Mouse (Mus musculus): ENCODE measurements around the gene Gucy2g. TPM values are rescaled to one million over a fixed set of nuclear protein-coding genes. Genes with fewer than 3 reads are reported as not detected.
A peak's percentile ranks its signal among the peaks of the same experiment; 100 is the strongest.

Gene Gucy2g
- total and polyA plus RNA-seq, 3 experiments = 0.65 to 2.4 TPM; not detected in 1

GRCm38 (mm10) chr19:55218192-55218739, 22.8 kb downstream of the Gucy2g start (continued):
- peak; percentile 73 for TF ChIP-seq RAD21 (IDR thresholded peaks at IDR 0.05; ENCODE audit: low read depth, low read length)
- no peak for TF ChIP-seq MXI1 (IDR thresholded peaks at IDR 0.05; ENCODE audit: low read depth, low read length)
- TF ChIP-seq CTCF (IDR thresholded peaks at IDR 0.05 in 2 of 3, conservative IDR thresholded peaks at IDR 0.05 in 1 of 3; ENCODE audit: control insufficient read depth in 1 of 3, insufficient read depth in 1 of 3, low read depth in 2 of 3, low read length in 3 of 3, poor library complexity in 1 of 3, severe bottlenecking in 1 of 3) = peak; percentile 79 to 95 (median 94)
- TF ChIP-seq POLR2A (IDR thresholded peaks at IDR 0.05; ENCODE audit: control insufficient read depth in 1 of 2, insufficient read depth in 1 of 2, low read depth in 1 of 2, low read length in 2 of 2, poor library complexity in 1 of 2) = no peak
- TF ChIP-seq EP300 (IDR thresholded peaks at IDR 0.05; ENCODE audit: low read depth in 1 of 2, low read length in 2 of 2) = no peak
- TF ChIP-seq GATA1 (IDR thresholded peaks at IDR 0.05; ENCODE audit: low read depth, low read length) = no peak
- TF ChIP-seq SIN3A (IDR thresholded peaks at IDR 0.05; ENCODE audit: low read length) = peak; percentile 68
- no peak for TF ChIP-seq POLR2AphosphoS5 (IDR thresholded peaks at IDR 0.05; ENCODE audit: borderline replicate concordance, low read depth, low read length)
- peak; percentile 40; the same call in 1 of the 2 replicates for TF ChIP-seq GABPA (IDR thresholded peaks at IDR 0.05; ENCODE audit: low read depth, low read length)
- no peak for TF ChIP-seq TAL1 (IDR thresholded peaks at IDR 0.05; ENCODE audit: low read length)
- TF ChIP-seq SMC3 (IDR thresholded peaks at IDR 0.05; ENCODE audit: low read depth, low read length) = peak; percentile 85
- TF ChIP-seq NELFE (IDR thresholded peaks at IDR 0.05; ENCODE audit: low read depth, low read length) = no peak
- no peak for TF ChIP-seq JUND (IDR thresholded peaks at IDR 0.05; ENCODE audit: low read depth, low read length)
- TF ChIP-seq TCF12 (IDR thresholded peaks at IDR 0.05; ENCODE audit: low read depth, low read length) = no peak
- TF ChIP-seq ETS1 (IDR thresholded peaks at IDR 0.05; ENCODE audit: low read depth, low read length) = no peak
- peak; percentile 41; the same call in 1 of the 2 replicates for TF ChIP-seq BHLHE40 (IDR thresholded peaks at IDR 0.05; ENCODE audit: borderline replicate concordance, low read depth, low read length)
- 0 out of 2 replicates have a peak, but pooled peaks have one; percentile 41 for TF ChIP-seq RCOR1 (IDR thresholded peaks at IDR 0.05; ENCODE audit: low read depth, low read length)
- no peak for TF ChIP-seq MEF2A (IDR thresholded peaks at IDR 0.05; ENCODE audit: extremely low read depth, insufficient replicate concordance, low read depth, low read length, poor library complexity, severe bottlenecking)
- no peak; the same call in 1 of the 2 replicates for TF ChIP-seq TBP (IDR thresholded peaks at IDR 0.05; ENCODE audit: low read depth, low read length)
- no peak for TF ChIP-seq HCFC1 (IDR thresholded peaks at IDR 0.05; ENCODE audit: low read depth, low read length)
- TF ChIP-seq ZKSCAN1 (IDR thresholded peaks at IDR 0.05; ENCODE audit: low read depth, low read length) = no peak
- no peak for TF ChIP-seq ZMIZ1 (IDR thresholded peaks at IDR 0.05; ENCODE audit: low read depth, low read length)
- peak; percentile 4; the same call in 1 of the 2 replicates for TF ChIP-seq MAZ (IDR thresholded peaks at IDR 0.05; ENCODE audit: low read depth, low read length)

- H3K9me3 ChIP-seq (replicated peaks; ENCODE audit: insufficient read depth, low read length) = no peaks in the 10 kb centered on the region
- TF ChIP-seq POLR2AphosphoS2 (IDR thresholded peaks at IDR 0.05; ENCODE audit: low read length) = no peak
- no peak for TF ChIP-seq ZMIZ1 (IDR thresholded peaks at IDR 0.05; ENCODE audit: low read depth, low read length)
- TF ChIP-seq SIN3A (IDR thresholded peaks at IDR 0.05; ENCODE audit: low read length) = no peak
- no peak for TF ChIP-seq ZNF384 (IDR thresholded peaks at IDR 0.05; ENCODE audit: low read depth, low read length)
- TF ChIP-seq JUND (IDR thresholded peaks at IDR 0.05; ENCODE audit: low read depth, low read length) = no peak
- no peak for TF ChIP-seq ZC3H11A (IDR thresholded peaks at IDR 0.05; ENCODE audit: low read depth, low read length)
- TF ChIP-seq MYB (IDR thresholded peaks at IDR 0.05; ENCODE audit: low read depth, low read length) = no peak
- no peak for TF ChIP-seq MAZ (IDR thresholded peaks at IDR 0.05; ENCODE audit: low read depth, low read length)
- no peak for TF ChIP-seq ETS1 (IDR thresholded peaks at IDR 0.05; ENCODE audit: low read depth, low read length)
- H3K4me3 ChIP-seq (ENCODE audit: control insufficient read depth in 1 of 2, insufficient read depth in 1 of 2, low read depth in 2 of 2, low read length in 2 of 2) = no peak overlapping the region
- H3K9ac ChIP-seq (ENCODE audit: control insufficient read depth, low read depth, low read length, poor library complexity, severe bottlenecking) = no peak overlapping the region
- no peak overlapping the region for H3K27ac ChIP-seq (ENCODE audit: control insufficient read depth, low read depth, low read length)
- DNase-seq (ENCODE audit: low read depth, low spot score) = no peak
- no peaks in the 10 kb centered on the region; the same call in 1 of the 2 replicates for H3K79me2 ChIP-seq (ENCODE audit: control insufficient read depth, insufficient read depth, low read length, poor library complexity)
- no peaks in the 10 kb centered on the region for H3K27me3 ChIP-seq (ENCODE audit: control insufficient read depth in 1 of 2, insufficient read depth in 2 of 2, low read length in 2 of 2)
- H3K36me3 ChIP-seq (ENCODE audit: control insufficient read depth in 1 of 2, insufficient read depth in 2 of 2, low read length in 2 of 2) = peaks cover 0 to 7% of the 10 kb centered on the region in 2 experiments; a peak in 2 of 4 replicates
- peaks cover 3 to 15% of the 10 kb centered on the region in 2 experiments; a peak in 3 of 4 replicates for H3K4me1 ChIP-seq (ENCODE audit: control insufficient read depth in 1 of 2, insufficient read depth in 2 of 2, low read length in 2 of 2)
Measured at GRCm38 (mm10) chr19:55217365-55217764, 23.7 kb downstream of the Gucy2g start.

Measured in MEL (cell line).